Mouse (Mus musculus): ENCODE measurements around the gene Gm20388.

Gene Gm20388

DNA sequence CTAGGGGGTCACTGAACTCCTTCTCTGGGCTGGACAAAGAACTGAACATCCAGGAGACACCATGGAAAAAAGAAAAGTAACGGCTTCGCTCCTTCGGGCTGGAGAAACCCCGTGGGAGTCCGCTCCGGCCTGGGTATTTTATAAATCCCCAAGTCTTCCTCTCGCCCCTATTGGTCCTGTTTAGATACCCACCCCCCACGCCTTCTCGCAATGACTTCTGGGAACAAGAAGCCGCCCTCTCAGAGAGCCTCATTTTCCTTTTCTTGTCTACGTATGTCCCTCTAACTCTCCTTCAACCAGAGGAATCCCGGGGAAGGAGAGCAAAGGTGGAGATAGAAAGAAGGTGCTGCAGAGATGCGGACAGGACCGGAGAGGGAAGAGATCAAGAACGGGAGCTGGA, 4452.7 kb downstream of the Gm20388 start:
- DNase-seq (ENCODE audit: low spot score in 2 of 2), result no peak

GRCm38 (mm10) chr8:124368213-124368612, 4457.6 kb downstream of the Gm20388 start:
- DNase-seq (ENCODE audit: low spot score in 2 of 2), result peak in 1 of 2 experiments; percentile 53

- no peak for DNase-seq (ENCODE audit: low spot score in 2 of 2)
Observed at GRCm38 (mm10) chr8:124370422-124371183, 4460.0 kb downstream of the Gm20388 start.

DNA sequence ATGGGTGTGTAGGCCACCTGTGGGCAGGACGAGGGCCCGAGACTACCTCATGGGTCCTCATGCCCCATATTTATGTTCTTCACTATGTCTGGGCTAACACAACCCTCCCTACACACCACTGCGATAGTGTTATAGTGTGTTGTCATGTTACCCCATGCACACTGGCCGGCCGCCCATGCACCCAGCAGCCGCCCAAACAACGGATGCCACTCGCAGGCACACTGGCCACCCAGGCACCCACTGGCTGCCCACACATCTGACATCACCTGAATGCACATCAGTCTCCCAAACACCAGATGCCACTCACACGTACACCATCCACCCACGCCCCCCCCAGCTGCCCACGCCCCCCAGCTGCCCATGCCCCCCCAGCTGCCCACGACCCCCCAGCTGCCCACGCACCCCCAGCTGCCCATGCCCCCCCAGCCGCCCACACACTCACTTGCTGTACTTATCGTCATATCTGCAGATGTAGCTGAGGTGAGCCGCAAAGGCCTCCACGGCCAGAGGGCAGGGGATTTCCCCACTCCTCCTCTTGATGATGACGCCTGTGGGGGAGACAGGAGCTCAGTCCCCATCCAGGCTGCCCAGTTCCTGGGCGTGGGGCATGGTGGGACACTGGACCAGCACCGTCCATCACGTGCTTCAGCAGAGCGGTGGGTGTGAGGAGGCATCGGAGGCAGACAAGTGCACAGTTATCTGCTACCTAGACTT, 4460.9 kb downstream of the Gm20388 start:
- no peak for DNase-seq (ENCODE audit: low spot score in 2 of 2)

- no peak for DNase-seq (ENCODE audit: low spot score in 2 of 2)
Observed at GRCm38 (mm10) chr8:124373753-124374152, 4463.1 kb downstream of the Gm20388 start.

DNA sequence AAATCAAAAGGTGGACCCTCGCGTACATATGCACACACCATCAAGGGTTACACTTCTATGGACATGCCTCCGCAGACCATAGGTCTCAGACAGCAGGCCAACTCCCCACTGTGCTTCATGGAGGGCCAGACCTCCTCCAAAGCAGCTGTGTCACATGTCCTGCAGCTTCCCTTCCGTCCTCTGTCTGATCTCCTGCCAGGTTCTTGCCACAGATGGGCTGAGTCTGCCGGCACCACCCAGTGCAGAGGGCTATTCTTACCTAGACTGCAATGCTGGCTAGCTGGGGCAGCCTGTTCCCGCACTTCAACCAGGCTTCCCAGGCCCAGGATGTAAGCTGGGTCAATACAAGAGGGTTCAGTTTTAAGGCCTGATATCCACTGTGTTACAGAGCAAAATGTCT, 4464.5 kb downstream of the Gm20388 start:
- no peak for DNase-seq (ENCODE audit: low spot score in 2 of 2)

GRCm38 (mm10) chr8:124375727-124376126, 4465.1 kb downstream of the Gm20388 start:
- no peak for DNase-seq (ENCODE audit: low spot score in 2 of 2)

DNA sequence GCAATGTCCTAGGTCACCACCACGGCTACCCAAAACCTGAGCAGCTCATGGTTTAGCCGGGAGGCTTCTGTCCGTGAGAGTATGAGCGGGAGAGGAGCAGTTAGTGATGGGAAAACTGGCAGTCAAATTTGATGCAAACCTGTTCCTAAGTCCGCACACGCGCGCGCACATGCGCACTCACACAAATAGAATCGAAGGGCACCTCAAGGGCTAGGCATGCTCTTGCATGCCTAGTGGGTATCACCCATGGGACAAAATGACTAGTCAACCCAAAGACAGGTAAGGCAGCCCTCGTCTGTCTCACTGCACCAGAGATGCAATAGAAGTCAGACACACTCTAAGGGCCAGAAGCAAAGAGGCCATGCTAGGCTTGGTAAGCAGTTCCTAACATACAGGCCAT, 4465.8 kb downstream of the Gm20388 start:
- DNase-seq (ENCODE audit: low spot score in 2 of 2), result no peak

DNA sequence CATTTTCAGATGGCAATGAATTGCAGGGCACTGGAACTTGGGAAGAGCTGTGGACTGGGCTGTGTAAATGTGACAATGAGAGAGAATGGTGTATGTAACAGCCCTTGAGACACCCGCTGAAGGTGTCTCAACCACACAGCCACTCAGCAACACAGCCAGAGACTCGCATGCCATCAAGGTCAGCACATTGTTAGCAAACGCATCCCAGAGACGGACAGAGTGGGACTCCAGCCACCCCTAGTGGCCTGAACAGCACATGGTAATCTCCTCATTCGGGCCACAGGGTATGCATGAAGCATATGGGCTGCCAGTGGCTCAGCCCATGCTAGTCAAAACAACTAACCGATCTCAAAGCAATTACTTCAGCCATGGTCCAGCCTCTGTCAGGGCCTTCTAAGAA, 4468.6 kb downstream of the Gm20388 start:
- DNase-seq (ENCODE audit: low spot score in 2 of 2), result no peak

DNA sequence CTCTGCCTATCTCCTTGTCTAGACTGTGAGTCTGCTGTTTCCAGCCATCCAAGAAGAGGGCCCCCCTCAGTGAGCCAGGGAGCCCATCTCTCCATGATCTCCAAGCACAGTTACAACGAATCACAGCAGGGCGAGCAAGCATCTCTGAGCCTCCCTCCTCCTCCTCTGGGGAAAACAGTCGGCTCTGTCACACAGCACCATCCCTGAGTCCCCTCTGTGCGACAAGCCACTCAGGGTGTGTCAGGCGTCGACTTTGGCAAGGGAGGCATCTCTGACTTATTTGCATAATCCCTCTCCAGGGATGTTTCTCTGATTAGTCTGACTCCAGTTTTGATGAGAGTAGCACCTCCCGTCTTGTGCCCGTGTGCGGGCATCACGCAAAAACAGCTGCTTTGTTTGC, 4471.6 kb downstream of the Gm20388 start:
- no peak for DNase-seq (ENCODE audit: low spot score in 2 of 2)

GRCm38 (mm10) chr8:124384336-124384735, 4473.7 kb downstream of the Gm20388 start:
- no peak for DNase-seq (ENCODE audit: low spot score in 2 of 2)

DNA sequence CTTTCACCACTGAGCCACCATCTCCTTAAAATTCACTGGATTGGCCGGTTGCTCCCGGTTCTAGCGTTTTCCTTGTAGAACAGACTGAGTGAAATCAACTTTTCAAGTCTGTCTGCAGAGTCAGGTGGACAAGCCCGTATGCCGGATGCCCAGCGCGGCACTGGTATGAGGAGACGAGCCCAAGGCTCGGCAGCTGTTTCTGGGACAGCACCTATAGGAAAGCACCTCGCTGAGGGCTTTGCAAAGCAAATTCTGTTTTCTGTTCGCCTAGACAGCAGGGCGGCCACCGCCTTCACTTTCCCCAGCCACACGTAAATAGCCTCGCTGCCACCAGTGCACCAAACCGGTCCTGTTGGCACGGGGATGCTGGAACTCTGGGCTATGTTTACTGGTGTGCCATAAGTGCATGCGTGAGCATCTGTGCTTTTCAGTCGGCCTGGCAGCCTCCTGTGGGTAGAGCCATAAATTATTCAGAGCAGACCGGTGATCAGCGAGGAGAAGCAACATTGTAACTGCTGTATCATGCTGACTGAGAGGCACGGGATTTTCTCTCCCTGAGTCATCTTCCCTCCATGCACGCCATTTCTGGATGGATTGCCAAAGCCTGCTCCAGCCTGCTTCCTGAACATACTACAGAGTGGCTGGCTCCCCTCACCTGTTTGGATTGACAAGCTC, 4475.7 kb downstream of the Gm20388 start:
- no peak for DNase-seq (ENCODE audit: low spot score in 2 of 2)

DNA sequence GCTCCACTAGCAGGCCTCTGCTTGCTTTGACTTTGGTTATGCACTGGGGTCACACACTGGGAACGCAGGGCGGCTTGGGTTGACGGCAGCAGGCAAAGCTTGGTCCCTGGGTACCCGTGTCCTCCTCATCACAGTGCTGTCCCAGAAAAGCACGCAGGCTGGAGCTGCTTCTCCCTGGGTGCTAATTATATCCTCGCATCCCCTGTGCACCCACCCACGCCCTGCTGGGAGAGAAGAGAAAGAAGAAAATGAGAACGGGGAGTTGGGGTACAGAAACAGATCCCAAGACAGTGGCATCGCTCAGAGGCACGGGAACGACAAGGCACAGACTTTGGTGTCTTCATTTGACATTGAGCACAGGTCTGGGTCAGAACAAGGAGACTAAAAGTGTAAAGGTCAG, 4478.9 kb downstream of the Gm20388 start:
- DNase-seq (ENCODE audit: low spot score in 2 of 2), result no peak

DNA sequence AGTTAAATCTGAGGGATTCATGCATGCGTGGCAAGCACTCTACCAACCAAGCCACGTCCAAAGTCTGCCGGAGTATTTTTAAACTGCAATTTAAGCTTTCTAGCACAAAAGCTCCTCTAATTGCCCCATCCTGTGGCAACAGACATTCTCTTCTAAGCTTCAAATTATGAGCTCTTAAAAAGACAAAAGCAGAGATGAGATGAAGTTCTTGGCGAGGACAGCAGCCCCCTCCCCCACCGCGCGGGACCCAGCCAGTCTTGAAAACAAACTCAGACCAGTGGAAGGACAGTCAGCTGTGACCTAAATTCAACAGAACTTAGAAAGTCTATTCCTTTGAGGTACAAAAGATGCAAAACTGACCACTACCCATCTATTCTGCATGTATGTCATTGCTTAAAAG, 4480.6 kb downstream of the Gm20388 start:
- DNase-seq (ENCODE audit: low spot score in 2 of 2), result no peak

GRCm38 (mm10) chr8:124392271-124393012, 4481.8 kb downstream of the Gm20388 start:
- no peak for DNase-seq (ENCODE audit: low spot score in 2 of 2)

DNA sequence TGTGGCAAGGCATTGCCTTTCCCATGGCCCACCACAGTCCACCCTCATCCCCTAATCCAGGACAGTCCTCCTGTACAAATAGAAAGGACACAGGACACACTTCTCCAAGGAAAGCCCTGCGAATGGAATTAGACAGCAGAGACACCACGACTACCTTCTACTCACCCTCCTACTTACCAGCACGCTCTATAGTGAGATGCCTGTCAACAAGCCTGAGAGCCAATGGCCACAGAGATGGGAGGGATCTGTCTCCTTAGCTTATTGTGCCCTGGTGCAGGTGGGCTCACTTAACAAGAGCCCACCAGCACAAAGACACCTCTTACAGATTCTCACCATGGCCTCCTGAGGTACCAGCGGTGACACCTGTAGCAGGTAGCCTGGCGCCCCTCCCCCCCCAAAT, 4482.4 kb downstream of the Gm20388 start:
- DNase-seq (ENCODE audit: low spot score in 2 of 2), result no peak

DNA sequence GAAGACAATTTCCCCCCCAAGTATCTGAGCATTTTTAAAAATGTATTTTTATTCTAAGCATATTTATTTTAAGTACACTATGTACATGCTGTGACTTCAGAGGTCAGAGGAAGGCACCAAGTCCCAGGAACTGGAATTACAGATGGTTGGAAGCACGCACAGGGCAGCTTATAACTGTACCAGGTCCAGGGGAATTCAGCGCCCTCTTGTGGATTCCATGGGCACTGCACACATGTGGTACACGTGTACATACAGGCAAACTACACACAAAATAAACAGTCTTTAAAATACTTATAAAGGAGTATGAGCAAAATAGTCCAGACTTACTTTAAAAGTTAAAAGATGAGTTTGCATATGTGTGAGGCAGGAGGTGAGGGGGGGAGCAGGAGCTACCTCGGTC, 4483.3 kb downstream of the Gm20388 start:
- no peak for DNase-seq (ENCODE audit: low spot score in 2 of 2)

DNA sequence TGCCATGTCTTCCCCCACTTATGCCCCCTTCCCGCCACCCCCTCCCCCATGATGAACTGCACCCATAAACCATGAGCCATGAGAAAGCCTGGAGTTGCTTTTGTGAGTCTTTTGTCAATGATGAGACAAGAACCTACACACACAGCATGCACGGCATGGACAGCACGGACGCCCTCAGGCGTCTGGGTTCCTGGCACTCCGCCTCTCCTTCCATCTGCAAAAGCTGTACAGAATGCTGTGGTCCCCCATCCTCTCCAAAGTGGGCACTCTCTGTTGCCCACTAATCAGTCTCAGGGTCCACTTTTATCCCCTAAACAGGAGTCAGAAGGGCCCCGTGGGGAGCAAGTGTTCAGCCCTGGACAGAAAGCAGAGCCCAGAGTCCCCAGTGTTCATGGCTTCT, 4484.3 kb downstream of the Gm20388 start:
- no peak for DNase-seq (ENCODE audit: low spot score in 2 of 2)
